Mouse (Mus musculus): Measurements from ENCODE around the gene Wdr6.

GRCm38 (mm10) chr9:108567931-108568419 lies 10.6 kb downstream of the Wdr6 start:
- TF ChIP-seq CTCF (IDR thresholded peaks at IDR 0.05; ENCODE audit: low read depth) = no peak
- no peak for TF ChIP-seq EP300 (IDR thresholded peaks at IDR 0.05; ENCODE audit: low read depth)

All from liver, embryonic 14.5 days (tissue).